Mouse (Mus musculus) olfactory bulb, adult 2 months (tissue): Measurements from ENCODE around the gene Pnck.

Experiments used
- CTCF ChIP-seq: fragments of 200-500 bp; IDR thresholded peaks from 2 replicates; pipeline ENCODE4 v1.5.1; 2012; ENCODE audit warnings: low read depth, mild to moderate bottlenecking, low read length, moderate library complexity; ENCODE audit not compliant: insufficient read depth
- POLR2A ChIP-seq: fragments of 200-500 bp; IDR thresholded peaks from 2 replicates; pipeline ENCODE4 v1.6.1; 2012; ENCODE audit warnings: mild to moderate bottlenecking, low read depth, low read length, moderate library complexity; ENCODE audit not compliant: insufficient read depth

- TF ChIP-seq CTCF (no peak), POLR2A (no peak)
Measured at GRCm38 (mm10) chrX:73626981-73627380, 32.9 kb downstream of the Pnck start.
